Mouse (Mus musculus): Measurements from ENCODE around the gene Akap7. TPM values are rescaled to one million over a fixed set of nuclear protein-coding genes. Genes with fewer than 3 reads are reported as not detected.
A peak's percentile ranks its signal among the peaks of the same experiment; 100 is the strongest.

Gene Akap7
- polyA plus RNA-seq, 1 experiment from 2014 or later, result 45.6 TPM

- Histone ChIP-seq H3K27me3 (replicated peaks) (no peaks in the 10 kb centered on the region), H3K36me3 (no peaks in the 10 kb centered on the region), H3K9me3 (no peaks in the 10 kb centered on the region), H3K4me3 (replicated peaks) (no peak overlapping the region), H3K27ac (peak overlapping the region; percentile 18; the same call in 1 of the 2 replicates), H3K4me1 (replicated peaks) (no peaks in the 10 kb centered on the region), H3K4me2 (replicated peaks) (no peak overlapping the region), H3K9ac (no peak overlapping the region)
- WGBS, result 62% methylated on average over 2 of the region's 2 CpGs
- no peak for ATAC-seq
Measured at GRCm38 (mm10) chr10:25271756-25272155, 35.9 kb downstream of the Akap7 start.

- no peak overlapping the region for H3K4me2 ChIP-seq (replicated peaks)
- no peak for ATAC-seq
- no peak overlapping the region for H3K27ac ChIP-seq
- H3K4me1 ChIP-seq (replicated peaks), result no peaks in the 10 kb centered on the region
- WGBS, result 83% methylated on average over 8 of the region's 8 CpGs
- no peaks in the 10 kb centered on the region for H3K27me3 ChIP-seq (replicated peaks)
- H3K4me3 ChIP-seq (replicated peaks), result no peak overlapping the region
- H3K9ac ChIP-seq, result no peak overlapping the region
- no peaks in the 10 kb centered on the region for H3K9me3 ChIP-seq
- no peaks in the 10 kb centered on the region for H3K36me3 ChIP-seq
Measured at GRCm38 (mm10) chr10:25271207-25271606, 36.5 kb downstream of the Akap7 start.

- peak; percentile 83 for ATAC-seq
- no peak overlapping the region for H3K9ac ChIP-seq
- WGBS, result 42% methylated on average over 18 of the region's 18 CpGs
Measured at GRCm38 (mm10) chr10:25268476-25269351, 39.0 kb downstream of the Akap7 start.

GRCm38 (mm10) chr10:25261176-25261575 lies 46.5 kb downstream of the Akap7 start:
- no peak overlapping the region for H3K4me2 ChIP-seq (replicated peaks)
- H3K4me1 ChIP-seq (replicated peaks), result no peaks in the 10 kb centered on the region
- H3K27ac ChIP-seq, result no peak overlapping the region
- no peak overlapping the region for H3K4me3 ChIP-seq (replicated peaks)
- no peaks in the 10 kb centered on the region for H3K27me3 ChIP-seq (replicated peaks)
- WGBS, result 56% methylated on average over 6 of the region's 6 CpGs
- no peaks in the 10 kb centered on the region for H3K36me3 ChIP-seq
- H3K9ac ChIP-seq, result no peak overlapping the region
- no peaks in the 10 kb centered on the region for H3K9me3 ChIP-seq
- no peak for ATAC-seq

More at GRCm38 (mm10) chr10:25268476-25269351, 39.0 kb downstream of the Akap7 start:
- H3K4me2 ChIP-seq (replicated peaks), result 0 out of 2 replicates have a peak overlapping the region, but pooled peaks have one; percentile 15
- no peaks in the 10 kb centered on the region for H3K36me3 ChIP-seq
- no peaks in the 10 kb centered on the region for H3K27me3 ChIP-seq (replicated peaks)
- H3K27ac ChIP-seq, result no peak overlapping the region
- no peaks in the 10 kb centered on the region for H3K9me3 ChIP-seq
- H3K4me1 ChIP-seq (replicated peaks), result no peaks in the 10 kb centered on the region
- no peak overlapping the region for H3K4me3 ChIP-seq (replicated peaks)

GRCm38 (mm10) chr10:25260724-25261123 lies 46.9 kb downstream of the Akap7 start:
- Histone ChIP-seq H3K4me3 (replicated peaks) (no peak overlapping the region), H3K4me1 (replicated peaks) (no peaks in the 10 kb centered on the region), H3K27ac (no peak overlapping the region), H3K4me2 (replicated peaks) (no peak overlapping the region), H3K9me3 (no peaks in the 10 kb centered on the region), H3K27me3 (replicated peaks) (no peaks in the 10 kb centered on the region), H3K9ac (no peak overlapping the region), H3K36me3 (no peaks in the 10 kb centered on the region)
- 92% methylated on average over 10 of the region's 10 CpGs for WGBS
- ATAC-seq, result no peak

- H3K9ac ChIP-seq, result no peak overlapping the region
- H3K4me1 ChIP-seq (replicated peaks), result no peaks in the 10 kb centered on the region
- no peaks in the 10 kb centered on the region for H3K36me3 ChIP-seq
- H3K9me3 ChIP-seq, result no peaks in the 10 kb centered on the region
- no peak overlapping the region for H3K4me2 ChIP-seq (replicated peaks)
- WGBS, result 77% methylated on average over 6 of the region's 6 CpGs
- H3K4me3 ChIP-seq (replicated peaks), result no peak overlapping the region
- no peaks in the 10 kb centered on the region for H3K27me3 ChIP-seq (replicated peaks)
- ATAC-seq, result no peak
- no peak overlapping the region for H3K27ac ChIP-seq
Measured at GRCm38 (mm10) chr10:25258171-25258570, 49.5 kb downstream of the Akap7 start.

GRCm38 (mm10) chr10:25257466-25257865 lies 50.2 kb downstream of the Akap7 start:
- no peak overlapping the region for H3K4me2 ChIP-seq (replicated peaks)
- H3K4me1 ChIP-seq (replicated peaks), result no peaks in the 10 kb centered on the region
- H3K4me3 ChIP-seq (replicated peaks), result no peak overlapping the region
- no peak overlapping the region for H3K27ac ChIP-seq
- H3K9me3 ChIP-seq, result no peaks in the 10 kb centered on the region
- ATAC-seq, result no peak
- 41% methylated on average over 5 of the region's 5 CpGs for WGBS
- no peak overlapping the region for H3K9ac ChIP-seq
- H3K27me3 ChIP-seq (replicated peaks), result no peaks in the 10 kb centered on the region
- H3K36me3 ChIP-seq, result no peaks in the 10 kb centered on the region

GRCm38 (mm10) chr10:25253474-25253873 lies 54.2 kb downstream of the Akap7 start:
- peak; percentile 41; the same call in 1 of the 2 replicates for ATAC-seq
- H3K27me3 ChIP-seq (replicated peaks), result no peaks in the 10 kb centered on the region
- 60% methylated on average over 2 of the region's 2 CpGs for WGBS
- no peaks in the 10 kb centered on the region for H3K9me3 ChIP-seq
- H3K4me2 ChIP-seq (replicated peaks), result no peak overlapping the region
- no peak overlapping the region for H3K27ac ChIP-seq
- no peak overlapping the region for H3K4me3 ChIP-seq (replicated peaks)
- no peaks in the 10 kb centered on the region for H3K4me1 ChIP-seq (replicated peaks)
- no peaks in the 10 kb centered on the region for H3K36me3 ChIP-seq
- no peak overlapping the region for H3K9ac ChIP-seq

GRCm38 (mm10) chr10:25253006-25253405 lies 54.7 kb downstream of the Akap7 start:
- Histone ChIP-seq H3K4me3 (replicated peaks) (no peak overlapping the region), H3K36me3 (no peaks in the 10 kb centered on the region)
- WGBS, result 82% methylated on average over 4 of the region's 4 CpGs

GRCm38 (mm10) chr10:25250108-25250507 lies 57.6 kb downstream of the Akap7 start:
- WGBS, result 50% methylated on average over 12 of the region's 12 CpGs
- Histone ChIP-seq H3K9ac (no peak overlapping the region), H3K4me2 (replicated peaks) (no peak overlapping the region), H3K9me3 (no peaks in the 10 kb centered on the region), H3K27me3 (replicated peaks) (no peaks in the 10 kb centered on the region), H3K4me3 (replicated peaks) (no peak overlapping the region), H3K36me3 (no peaks in the 10 kb centered on the region), H3K27ac (no peak overlapping the region), H3K4me1 (replicated peaks) (no peaks in the 10 kb centered on the region)
- 0 out of 2 replicates have a peak, but pooled peaks have one; percentile 36 for ATAC-seq

More at GRCm38 (mm10) chr10:25253006-25253405, 54.7 kb downstream of the Akap7 start:
- H3K4me2 ChIP-seq (replicated peaks), result no peak overlapping the region
- no peak overlapping the region for H3K9ac ChIP-seq
- no peaks in the 10 kb centered on the region for H3K4me1 ChIP-seq (replicated peaks)
- no peaks in the 10 kb centered on the region for H3K9me3 ChIP-seq
- ATAC-seq, result no peak
- H3K27ac ChIP-seq, result no peak overlapping the region
- no peaks in the 10 kb centered on the region for H3K27me3 ChIP-seq (replicated peaks)

- 66% methylated on average over 4 of the region's 4 CpGs for WGBS
Measured at GRCm38 (mm10) chr10:25246173-25246572, 61.5 kb downstream of the Akap7 start.

GRCm38 (mm10) chr10:25239156-25239555 lies 68.5 kb downstream of the Akap7 start:
- H3K27ac ChIP-seq, result no peak overlapping the region
- no peak overlapping the region for H3K9ac ChIP-seq
- no peaks in the 10 kb centered on the region for H3K36me3 ChIP-seq
- H3K27me3 ChIP-seq (replicated peaks), result no peaks in the 10 kb centered on the region
- ATAC-seq, result no peak
- H3K4me1 ChIP-seq (replicated peaks), result no peaks in the 10 kb centered on the region
- no peaks in the 10 kb centered on the region for H3K9me3 ChIP-seq
- H3K4me2 ChIP-seq (replicated peaks), result no peak overlapping the region
- whole genome bisulfite sequencing, result 32% methylated on average over 9 of the region's 9 CpGs
- no peak overlapping the region for H3K4me3 ChIP-seq (replicated peaks)

More at GRCm38 (mm10) chr10:25246173-25246572, 61.5 kb downstream of the Akap7 start:
- Histone ChIP-seq H3K27ac (no peak overlapping the region), H3K9ac (no peak overlapping the region), H3K4me2 (replicated peaks) (no peak overlapping the region), H3K9me3 (no peaks in the 10 kb centered on the region), H3K36me3 (no peaks in the 10 kb centered on the region), H3K27me3 (replicated peaks) (no peaks in the 10 kb centered on the region), H3K4me3 (replicated peaks) (no peak overlapping the region), H3K4me1 (replicated peaks) (no peaks in the 10 kb centered on the region)
- ATAC-seq, result no peak

- Histone ChIP-seq H3K27ac (no peak overlapping the region), H3K4me1 (replicated peaks) (no peaks in the 10 kb centered on the region), H3K4me2 (replicated peaks) (no peak overlapping the region), H3K36me3 (no peaks in the 10 kb centered on the region), H3K4me3 (replicated peaks) (no peak overlapping the region), H3K27me3 (replicated peaks) (no peaks in the 10 kb centered on the region), H3K9ac (no peak overlapping the region), H3K9me3 (no peaks in the 10 kb centered on the region)
- ATAC-seq, result no peak
- 70% methylated on average over 1 of the region's 1 CpGs for WGBS
Measured at GRCm38 (mm10) chr10:25234080-25234479, 73.6 kb downstream of the Akap7 start.

Data from intestine, embryonic 15.5 days (tissue).